Mouse (Mus musculus) urinary bladder, postnatal 14 days (tissue): ENCODE results near the gene Gm17018.

Experiments
- DNase-seq: peaks from one replicate; pipeline ENCODE4 v3.0.0; 2021; ENCODE audit warnings: low spot score

Gm17018 gene

DNA sequence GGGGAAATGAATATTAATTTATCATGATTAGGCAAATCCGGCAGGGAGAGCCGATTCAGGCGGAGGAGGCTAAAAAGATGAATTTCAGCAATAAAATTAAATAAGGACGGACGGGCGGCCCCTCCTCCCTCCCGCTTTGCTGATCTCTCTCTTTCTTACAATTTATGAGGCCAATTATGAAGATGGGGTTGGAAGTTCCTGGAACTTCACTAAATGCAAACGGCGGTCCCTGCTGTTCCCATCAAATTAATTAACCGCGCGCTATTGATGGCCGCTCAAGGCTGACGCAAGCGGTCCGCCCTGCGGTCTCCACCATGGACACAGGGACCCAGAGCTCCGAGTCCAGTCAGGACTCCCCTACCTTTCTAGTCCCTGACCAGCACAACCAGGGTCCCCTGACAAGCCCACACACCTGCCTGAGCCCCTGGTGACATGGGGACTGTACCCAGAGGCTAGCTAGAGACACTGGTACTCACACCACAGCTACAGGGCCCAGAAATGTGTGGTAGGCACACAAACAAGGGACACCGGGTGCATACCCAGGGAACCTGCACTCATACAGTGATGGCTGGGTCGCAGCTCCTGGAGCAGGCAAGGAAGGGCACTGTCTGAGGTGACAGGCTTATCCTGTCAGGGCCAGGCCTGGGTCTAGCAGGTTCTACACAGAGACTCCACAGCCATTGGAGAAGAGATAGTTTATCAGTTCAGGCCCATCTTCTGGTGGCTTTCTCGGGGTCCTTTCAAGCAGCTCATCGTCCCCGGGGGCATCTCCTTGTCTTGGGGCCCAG is 11.1 kb upstream of the Gm17018 start:
- no peak for DNase-seq

DNA sequence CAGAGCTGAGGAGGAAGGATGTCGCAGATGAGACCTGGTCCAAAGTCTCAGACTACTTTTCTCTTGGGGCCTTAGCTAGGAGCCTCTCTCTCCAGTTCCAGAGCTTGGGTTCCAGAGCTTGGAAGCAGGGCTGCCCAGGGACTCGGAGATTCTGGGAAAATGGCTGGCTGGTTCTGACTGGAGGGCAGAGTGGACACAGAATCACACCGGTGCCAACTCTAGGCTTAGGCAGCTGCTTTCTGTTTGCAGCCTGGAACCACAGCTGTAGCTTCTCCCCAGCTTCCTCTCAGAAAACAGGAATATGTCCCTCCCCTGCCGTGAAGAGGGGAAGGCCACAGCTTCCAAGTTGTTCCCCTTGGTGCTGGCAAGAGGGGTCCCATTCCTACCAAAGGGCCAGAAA is 10.5 kb upstream of the Gm17018 start:
- no peak for DNase-seq

DNA sequence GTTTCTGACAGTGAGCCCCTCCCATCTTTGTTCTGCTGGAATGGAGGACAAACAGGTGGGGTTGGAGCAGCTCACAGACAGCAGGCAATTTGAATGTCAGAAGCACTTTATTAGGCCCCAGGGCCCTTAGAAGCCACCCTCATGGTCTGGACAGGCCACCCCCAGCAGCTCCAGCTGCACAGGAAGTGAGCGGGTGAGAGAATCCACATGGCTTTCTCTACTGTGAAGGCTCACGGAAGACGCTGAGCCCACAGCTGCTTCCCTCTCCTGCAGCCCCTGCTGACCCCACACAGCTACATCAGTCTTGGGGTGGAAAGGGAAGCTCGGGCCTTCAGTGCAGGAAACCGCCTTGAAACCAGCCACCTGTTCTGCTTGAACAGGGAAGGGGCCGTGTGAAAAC is 8.2 kb upstream of the Gm17018 start:
- no peak for DNase-seq

DNA sequence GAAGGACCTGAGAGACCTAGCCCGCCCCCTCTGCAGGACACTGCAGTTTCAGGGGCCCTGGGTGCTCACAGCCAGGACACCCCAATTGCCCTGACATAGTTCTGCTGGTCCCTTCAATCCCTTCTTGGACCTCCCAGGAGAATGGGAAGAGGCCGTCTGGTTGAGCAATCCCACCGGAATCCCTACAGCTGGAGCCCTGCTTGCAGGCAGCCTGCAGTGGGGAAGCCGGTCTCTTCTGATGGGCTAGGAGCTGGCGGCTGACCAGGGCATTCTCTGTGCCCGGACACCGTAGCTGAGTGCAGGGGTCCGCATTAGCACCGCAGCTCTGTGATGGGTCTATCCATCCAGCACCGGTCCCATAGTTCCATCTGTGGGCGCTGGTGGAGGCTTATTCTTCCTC is 6.3 kb upstream of the Gm17018 start:
- DNase-seq = no peak

DNA sequence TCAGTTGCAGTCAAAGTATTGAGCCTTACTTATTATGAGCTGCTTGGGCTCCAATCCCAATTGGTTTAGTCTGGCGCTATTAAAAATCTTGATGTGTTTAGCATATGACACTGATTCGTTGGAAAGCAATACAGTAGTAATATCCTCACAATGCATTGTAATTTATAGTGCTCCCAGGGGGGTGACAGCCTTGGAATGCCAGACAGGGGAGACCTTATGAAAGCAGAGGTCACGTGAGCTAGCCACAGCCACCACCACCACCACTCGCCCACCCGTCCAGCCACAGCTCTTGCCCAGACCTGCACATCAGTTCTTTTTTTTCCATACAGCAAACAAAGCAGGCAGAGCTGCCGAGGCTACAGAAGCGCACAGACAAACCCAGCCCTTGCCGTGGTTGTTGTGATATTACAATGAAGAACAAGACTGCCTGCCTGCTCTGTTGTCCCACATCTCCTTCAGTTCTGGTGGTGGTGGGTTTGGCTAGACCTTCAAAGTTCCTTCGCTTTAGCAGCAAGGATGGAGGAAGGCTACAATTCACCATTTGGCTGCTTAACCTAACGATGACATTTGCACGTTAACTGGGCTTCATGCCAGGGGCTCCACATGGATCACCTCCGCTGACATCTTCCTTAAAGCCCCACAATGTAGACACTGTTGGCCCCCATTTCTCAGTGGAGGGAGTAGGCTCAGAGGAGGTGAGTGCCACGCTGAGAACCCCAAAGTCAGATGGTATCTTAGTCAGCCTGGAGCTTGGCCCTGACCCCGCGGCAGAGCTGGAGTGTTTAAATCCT is 5.7 kb downstream of the Gm17018 start:
- no peak for DNase-seq

DNA sequence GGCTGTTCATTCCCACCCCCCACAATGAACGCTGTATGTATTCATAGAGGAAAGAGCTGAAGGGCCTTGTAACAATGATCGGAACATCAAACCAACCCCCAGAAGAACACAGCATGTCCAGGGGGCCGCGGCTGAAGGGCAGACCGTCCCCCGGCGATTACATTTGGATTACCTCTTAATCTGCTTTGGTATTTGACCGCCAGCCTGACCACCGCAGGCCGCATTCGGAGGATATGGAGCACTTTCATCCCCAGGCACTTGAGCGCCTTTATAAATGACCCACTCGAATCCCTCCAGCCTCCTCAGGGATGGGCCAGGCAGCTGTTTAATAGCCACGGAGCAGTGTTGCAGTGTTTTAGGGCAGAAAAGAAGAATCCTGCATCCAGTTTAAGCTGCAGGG is 7.0 kb downstream of the Gm17018 start:
- no peak for DNase-seq

DNA sequence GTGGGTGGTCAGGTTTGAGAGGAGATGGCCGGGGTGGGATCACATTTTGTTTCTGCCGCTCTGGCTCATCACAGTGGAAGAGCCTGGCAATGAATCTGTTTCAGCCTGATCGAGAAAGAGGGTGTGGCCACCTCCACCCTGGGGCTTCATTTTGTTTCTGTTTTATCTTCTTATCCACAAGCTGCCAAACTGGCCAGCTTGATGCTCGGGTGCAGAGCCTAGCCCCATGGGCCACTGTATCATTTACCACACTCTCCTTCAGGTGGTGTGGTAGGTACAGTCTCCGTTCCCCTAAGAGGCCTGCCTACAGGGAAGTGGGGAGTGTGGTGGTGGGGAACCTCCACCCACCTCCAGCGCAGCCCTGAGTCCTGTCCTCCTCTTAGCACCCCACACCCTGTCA is 12.6 kb downstream of the Gm17018 start:
- no peak for DNase-seq

DNA sequence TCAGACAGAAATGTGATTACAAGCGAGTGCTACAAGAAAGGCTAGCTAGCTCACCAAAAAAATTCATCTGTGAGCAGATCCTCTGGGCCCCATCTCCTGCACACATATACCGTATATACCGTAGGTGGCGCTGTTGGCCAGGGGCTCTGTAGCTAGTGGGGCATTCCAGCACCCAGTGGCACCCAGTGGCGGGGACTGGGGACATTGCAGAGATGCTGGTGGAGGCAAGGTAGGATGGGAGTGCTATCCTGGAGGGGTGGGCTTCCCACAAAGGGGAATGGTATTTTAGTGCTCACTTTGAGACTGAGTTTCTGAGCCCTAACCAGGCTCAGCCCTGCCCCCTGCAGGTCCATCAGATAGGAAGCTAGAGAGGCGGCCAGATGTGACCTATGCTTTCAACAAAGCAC is 13.4 kb downstream of the Gm17018 start:
- peak; percentile 78 for DNase-seq

DNA sequence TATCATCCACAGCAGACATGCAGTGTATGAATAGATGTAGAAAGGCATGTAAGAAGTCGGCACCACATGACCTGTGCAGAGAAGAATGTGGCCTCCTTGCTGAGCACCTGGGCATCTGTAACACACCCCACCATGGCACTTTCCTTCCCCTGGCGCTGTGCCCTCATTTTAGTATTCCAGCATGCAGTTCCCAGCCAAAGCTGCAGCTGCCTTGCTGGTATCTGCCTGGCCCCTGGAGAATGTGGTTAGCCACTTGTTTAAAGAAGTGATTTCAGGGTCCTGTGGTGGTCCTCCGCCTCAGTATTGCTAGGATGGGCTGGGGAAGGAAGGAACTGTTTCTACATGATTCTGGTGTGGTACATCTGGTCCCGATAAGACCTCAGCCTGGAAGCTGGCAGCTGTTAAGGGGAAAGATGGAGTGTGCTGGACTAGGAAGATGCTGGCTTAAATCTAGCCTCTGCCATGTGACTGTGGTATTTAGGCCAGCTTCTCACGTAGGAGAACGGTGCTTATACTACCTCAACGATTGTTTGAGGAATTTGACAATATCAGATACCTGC is 14.0 kb downstream of the Gm17018 start:
- DNase-seq = no peak

DNA sequence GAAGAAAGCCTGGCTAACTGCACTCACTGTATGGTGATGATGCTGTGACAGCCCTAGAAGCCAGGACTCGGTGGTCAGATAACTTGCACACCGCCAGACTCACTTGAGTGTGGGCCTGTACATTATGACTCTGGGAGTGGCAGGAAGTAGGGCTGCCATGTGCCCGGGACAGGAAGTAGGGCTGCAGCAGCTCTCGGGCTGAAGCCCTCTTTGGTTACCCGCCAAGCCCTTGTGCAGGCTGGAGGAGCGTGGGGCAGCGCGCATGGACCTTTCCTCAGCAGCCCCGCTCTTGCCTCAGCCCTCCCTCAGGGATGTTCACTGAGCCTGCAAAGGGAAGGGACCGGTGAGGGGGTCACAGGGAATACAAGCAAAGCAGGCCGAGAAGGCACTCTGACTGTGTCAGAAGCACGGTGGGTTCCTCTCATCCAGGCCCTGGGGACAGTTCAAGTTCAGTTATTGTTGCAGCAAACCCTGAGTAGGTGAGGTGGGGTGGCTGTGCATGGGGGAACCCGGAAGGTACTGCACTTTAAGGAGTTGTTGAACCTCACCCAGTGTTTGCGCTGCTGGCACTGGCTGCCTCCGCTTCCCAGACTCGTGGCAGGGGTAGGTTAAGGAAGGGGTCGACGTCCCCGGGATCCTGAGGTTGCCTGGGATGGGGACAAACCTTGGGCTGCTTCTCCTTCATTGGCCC is 14.7 kb downstream of the Gm17018 start:
- no peak for DNase-seq

DNA sequence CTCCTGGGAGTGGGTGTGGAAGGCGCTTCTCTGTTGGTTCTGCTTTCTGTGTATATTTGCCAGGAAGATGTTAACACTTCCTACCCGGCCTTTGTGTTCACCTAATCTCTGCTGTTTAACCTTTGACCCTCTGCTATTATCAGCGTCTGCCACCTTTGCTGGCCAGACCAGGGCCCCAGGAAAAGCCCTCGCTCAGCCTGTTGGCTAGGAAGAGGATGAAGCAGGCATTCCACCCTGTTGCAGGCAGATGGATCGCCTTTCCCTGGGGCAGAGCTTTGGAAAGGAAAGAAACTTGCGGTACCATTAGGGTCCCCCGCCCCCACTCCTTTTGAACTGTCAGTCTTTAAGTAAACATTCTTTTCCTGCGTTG is 15.2 kb downstream of the Gm17018 start:
- DNase-seq = no peak

DNA sequence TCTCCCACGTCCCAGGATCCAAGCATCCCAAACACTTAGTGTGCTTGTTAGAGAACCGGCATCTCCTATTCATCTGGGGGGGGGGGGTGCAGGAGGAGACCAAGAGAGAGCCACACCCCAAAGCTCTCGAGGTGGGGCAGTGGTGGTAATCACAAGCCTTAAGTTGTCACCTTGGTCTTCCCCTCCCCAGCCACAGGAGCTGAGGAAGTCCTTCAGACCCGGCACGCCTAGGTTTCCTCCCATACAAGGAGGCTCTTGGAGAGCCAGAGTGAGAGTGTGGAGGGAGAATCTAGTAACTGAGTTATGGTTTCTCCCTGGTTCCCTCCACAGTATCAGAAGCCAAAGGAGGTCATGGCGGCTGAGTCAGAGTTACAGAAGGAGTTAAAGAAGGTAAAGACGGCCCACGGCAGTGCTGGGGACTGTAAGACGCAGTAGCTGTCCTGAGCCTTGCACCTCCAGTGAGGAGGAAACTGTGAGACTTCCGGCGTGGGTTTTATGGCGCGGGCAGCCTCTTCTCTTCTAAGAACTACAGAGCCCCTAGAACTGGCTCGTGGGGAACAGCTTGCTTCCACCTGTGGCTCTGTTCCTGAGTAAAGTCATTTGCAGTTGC is 16.8 kb downstream of the Gm17018 start:
- no peak for DNase-seq

DNA sequence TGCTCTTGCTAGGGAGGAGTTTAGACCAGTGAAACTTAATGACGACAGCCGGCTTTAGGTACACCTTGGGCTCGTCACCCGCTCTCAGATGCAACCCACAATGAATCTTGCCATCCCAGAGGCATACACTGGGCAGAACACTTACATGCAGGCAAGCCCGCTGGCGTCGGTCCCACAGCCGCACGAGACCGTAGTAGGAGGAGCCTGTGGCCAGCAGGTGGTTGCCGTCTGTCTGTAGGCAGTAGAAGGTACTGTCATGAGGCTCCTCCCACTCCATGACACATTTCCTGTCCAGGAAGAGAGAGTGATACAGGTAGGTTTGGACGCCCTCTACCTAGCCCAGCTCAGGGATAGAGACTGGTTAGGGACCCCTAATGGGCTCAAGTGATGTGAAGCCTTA is 18.6 kb downstream of the Gm17018 start:
- no peak for DNase-seq

DNA sequence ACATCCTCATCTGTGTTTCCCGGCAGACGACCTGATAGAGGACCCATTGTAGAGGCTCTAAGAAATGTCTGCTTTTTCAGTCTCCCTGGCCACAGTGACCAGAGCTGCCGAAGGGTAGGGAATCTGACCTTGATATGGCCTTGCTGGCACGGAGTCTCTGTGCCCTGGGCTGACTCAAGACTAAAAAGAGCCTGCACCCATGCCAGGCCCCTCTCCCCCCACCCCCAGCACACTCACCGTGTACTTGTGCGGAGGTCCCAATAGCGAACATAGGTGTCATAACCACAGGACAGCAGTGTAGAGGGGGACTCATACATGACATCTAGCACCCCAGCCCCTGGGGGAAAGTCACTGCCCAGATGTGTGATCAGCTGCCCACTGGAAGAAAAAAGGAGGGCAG is 19.0 kb downstream of the Gm17018 start:
- no peak for DNase-seq

DNA sequence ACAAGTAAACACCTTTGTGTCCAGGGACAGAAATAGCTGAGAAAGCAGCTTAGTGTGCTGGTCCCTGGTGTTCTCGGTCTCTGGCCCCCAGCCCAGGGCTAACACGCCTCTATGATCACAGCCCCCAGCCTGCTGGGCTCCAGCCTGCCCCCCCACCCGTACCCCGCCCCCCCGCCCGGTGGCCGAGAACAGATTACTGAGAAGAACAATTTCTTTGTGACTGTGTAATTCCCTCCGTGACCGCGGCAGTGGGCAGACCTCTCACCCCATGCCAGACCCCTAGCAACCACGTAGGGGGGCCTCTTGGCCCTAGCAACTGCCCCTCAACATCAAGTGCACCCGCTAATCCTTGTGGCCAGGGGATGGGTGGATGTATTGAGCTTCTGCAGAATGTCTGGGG is 19.8 kb downstream of the Gm17018 start:
- no peak for DNase-seq

DNA sequence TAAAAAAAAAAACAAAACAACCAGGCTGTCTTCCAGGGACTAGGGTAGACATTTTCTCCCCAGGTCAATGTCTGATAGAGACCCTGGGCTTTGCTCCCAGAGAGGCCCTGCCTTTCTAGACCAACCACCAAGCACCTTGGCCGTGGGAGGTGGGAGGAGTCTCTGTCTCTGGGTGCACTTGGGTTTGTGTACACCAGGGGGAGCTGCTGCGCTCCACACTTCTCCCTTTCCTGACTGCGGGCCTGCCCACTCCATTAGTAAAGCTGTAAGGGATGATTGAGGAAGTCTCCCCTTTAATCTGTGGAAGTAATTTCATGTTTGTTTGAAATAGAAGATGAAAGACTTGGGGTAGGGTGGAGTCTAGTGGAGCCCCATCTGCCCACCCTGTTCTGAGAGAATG is 20.8 kb downstream of the Gm17018 start:
- DNase-seq = peak; percentile 57

DNA sequence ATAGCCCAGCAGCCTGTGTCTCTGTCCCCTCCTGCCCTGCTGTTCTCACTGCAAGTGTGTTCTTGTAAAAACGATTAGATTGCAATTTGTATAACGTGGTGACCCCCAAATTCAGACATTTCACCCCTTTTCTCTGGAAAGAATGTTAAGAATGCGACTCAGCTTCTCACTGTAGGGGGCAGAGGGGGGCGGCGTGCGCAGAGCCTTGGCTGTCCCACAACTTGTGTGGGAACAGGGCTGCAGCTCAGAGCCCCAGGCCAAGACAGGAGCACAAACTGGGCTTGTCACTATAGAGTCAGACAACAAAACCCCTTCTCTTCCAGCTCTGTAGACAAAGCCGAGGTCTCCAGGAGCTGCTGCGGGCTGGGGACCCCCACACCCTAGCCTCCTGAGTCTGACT is 21.7 kb downstream of the Gm17018 start:
- no peak for DNase-seq

DNA sequence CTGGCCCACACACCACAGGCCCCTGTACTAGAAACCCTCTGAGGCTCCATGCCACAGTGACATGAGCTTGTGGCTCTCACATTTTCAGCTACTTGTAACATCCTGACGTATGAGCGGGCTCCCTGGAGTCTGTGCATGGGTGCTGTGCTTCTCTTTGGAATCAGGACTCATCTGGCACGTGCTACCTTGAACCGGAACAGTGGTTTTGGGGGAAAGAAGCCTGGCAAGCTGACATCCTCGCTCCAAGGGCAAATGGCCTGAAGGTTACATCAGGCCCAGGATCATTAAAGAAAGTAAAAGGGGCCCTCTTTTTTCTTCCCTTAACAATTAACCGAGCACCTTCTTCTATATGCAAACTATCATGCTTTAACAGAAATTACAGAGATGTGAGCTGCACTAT is 22.7 kb downstream of the Gm17018 start:
- DNase-seq = no peak

DNA sequence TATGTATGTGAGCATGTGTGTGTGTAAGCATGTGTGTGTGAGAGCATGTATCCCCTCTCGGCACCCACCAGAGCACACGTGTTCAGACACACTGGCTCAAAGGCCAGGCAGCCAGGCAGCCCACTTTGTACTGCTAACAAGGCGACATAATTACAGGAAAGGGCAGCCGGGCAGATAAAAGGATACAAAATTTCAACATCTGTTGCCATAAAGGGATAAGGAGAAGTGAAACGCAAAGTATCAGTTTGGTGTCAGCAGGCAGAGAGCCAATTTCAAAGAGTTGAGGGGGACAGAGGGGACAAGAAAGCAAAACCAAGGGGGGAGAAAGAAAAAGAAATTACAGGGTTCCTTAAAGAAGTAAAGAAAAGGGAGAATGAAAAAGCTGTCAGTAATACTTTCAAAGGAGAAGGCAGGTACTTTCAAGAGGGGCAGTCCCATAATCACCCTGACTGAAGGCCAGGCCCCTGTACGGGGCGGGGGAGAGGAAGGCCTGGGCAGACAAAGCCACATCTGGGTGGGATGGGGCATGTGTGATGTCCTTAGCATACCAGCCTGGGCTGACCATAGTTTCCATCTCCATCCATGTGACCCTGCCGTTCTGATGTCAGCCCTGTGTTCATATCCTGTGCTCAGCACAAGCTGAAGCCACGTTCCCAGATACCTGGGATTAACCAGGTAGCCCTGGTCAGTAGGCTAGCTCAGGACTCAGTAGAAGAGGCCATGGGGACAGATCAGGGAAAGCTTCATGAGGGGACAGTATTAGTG is 24.6 kb downstream of the Gm17018 start:
- no peak for DNase-seq

DNA sequence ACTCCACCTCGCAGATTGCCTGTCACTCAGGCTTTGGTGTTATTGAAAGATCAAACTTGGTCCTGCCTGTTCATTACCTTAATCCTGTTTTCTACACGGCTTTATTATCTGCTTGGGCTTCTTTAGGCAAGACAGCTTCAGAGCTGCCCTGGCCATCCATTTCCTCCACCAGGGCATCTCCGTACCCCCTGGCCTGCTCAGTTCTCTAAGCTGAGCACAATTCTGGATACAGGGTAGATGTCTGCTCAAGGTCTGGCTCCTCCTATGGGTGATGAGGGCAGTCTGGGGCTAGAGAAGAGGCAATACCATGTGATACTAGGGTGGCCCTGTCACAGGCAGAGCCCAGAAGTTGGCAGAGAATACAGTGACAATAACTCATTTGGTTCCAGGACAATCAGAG is 26.4 kb downstream of the Gm17018 start:
- no peak for DNase-seq

DNA sequence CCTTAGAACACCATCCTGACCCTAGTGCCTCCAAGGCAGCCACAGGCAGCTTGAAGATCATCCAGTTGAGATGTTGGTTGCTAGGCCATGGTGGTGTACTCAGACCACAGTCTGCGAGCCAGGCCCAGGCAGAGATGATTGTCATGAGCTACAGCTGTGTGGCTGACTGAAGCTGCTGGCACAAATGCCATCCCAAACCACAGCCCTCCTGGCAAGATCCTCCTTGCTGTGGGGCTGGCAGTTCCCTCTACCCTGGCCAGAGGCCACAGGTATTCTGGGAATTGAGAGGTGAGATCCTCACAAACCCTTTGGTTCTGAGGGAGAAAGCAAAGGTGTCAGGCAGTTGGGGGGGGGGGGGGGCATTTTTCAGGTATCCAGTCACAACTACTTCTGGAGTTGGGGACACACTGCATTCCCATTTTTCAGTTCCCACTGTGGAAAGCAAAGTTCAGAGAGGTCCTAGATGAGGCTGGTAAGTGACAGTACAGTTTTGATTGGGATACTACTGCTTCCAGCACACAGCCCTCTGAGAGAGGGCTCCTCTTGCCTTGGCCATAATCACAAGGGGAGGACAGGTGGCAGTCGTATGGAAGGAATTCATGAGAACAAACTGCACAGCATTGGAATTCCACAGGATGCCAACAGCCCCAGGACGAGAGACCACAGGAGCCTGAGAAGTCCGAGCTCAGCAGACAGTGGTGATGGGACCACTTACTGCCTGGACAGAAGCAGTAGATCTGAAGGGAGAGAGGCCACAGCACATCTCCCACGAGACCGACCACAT is 27.3 kb downstream of the Gm17018 start:
- DNase-seq = no peak
